Mouse (Mus musculus): ENCODE data around the gene Atf2. TPM values are rescaled to one million over a fixed set of nuclear protein-coding genes. Genes with fewer than 3 reads are reported as not detected.
A peak's percentile ranks its signal among the peaks of the same experiment; 100 is the strongest.
"Not testable (repeated sequence)": the region's sequence is repeated elsewhere in the genome, so short reads cannot be mapped to it uniquely, and the experiment has no call there.

The Atf2 gene
- 100 to 1,000 TPM in 19 of 26 experiments, 10 to 100 TPM in 7; 87.7 to 153 (median 112) TPM for total RNA-seq (2018; cell fraction: chromatin; rRNA removed)
- total RNA-seq (2018; cell fraction: cytosol; rRNA removed) = 10 to 100 TPM; 33.1 to 50.4 (median 37.3) TPM
- 100 to 1,000 TPM in 5 of 26 experiments, 10 to 100 TPM in 21; 51.9 to 144 (median 79.7) TPM for total RNA-seq (2018; cell fraction: nucleus; rRNA removed)
- 17.7 to 30.7 TPM (median 22.7 TPM) in 3 replicates for polyA plus RNA-seq (2018)

DNA sequence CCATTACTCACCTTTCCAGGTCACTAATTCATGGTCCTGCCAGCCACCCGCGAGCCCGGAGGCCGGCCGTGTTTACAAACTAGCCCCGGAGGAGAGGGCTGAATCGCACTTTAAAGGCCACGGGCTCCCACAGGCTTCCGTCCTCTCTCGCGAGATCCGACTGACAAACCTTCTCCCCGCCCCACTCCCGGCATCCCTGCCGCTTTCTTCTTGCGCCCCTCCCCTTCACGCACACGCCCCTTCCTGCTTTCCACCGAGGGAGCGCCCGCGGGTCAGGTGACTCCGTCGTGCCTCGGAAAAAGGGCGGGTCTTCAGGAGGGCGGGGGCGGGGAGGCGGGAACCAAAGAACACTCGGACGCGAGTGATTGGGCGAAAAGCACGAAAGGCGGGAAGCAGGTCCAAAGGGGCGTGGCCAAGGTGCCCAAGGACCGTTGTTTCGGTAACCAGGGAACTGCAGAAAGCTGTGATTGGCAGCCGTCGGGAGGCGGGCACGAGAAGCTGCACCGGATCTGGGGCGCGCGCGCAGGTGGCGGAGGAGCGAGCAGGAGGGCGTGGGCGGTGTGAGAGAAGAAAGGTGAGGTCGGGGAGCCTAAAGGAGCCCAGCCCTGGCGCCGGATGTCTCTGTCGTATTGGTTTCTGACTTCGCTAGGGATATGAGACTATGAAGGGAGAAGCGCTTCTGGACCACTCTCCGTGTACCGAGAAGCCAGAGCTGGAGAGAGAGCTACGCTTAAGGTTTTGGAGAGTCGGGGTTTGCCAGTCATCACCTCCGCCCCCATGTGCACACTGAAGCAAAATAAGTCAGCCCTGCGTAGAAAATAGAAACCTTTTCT, at the start of gene Atf2:
Gene Atf2, minus strand, starts transcription at position 176 of the 833 bp plus-strand sequence.
- Histone ChIP-seq H3K79me2 (ENCODE audit: inconsistent target) (peaks cover 47% of the 10 kb centered on the region), H3K36me3 (ENCODE audit: inconsistent target) (no peaks in the 10 kb centered on the region), H3K4me3 (ENCODE audit: inconsistent target) (peak within 1 kb of the TSS; percentile 93), H3K27ac (peak within 1 kb of the TSS; percentile 85)
- WGBS (ENCODE audit: missing documents) = under 1% methylated on average over 63 of the region's 63 CpGs

DNA sequence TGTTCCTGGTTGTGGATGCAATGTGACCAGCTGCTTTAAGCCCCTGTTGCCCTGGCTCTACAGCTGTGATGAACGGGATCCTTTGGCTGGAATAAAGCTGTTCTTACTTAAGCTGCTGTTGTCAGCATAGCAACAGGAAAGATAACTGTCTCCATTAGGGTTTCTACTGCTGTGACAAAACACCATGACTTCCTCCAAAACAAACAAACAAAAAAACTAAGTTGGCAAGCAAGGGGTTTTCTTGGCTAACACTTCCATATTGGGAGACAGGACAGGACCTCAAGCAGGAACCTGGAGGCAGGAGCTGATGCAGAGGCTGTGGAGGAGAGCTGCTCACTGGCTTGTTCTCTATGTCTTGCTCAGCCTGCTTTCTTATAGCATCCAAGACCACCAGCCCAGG, 48.8 kb upstream of the Atf2 start:
- H3K36me3 ChIP-seq (ENCODE audit: inconsistent target) = no peaks in the 10 kb centered on the region
- no peaks in the 10 kb centered on the region for H3K79me2 ChIP-seq (ENCODE audit: inconsistent target)
- no peak overlapping the region for H3K27ac ChIP-seq
- no peak overlapping the region for H3K4me3 ChIP-seq (ENCODE audit: inconsistent target)
- 81% methylated on average over 1 of the region's 1 CpGs for WGBS (ENCODE audit: missing documents)

DNA sequence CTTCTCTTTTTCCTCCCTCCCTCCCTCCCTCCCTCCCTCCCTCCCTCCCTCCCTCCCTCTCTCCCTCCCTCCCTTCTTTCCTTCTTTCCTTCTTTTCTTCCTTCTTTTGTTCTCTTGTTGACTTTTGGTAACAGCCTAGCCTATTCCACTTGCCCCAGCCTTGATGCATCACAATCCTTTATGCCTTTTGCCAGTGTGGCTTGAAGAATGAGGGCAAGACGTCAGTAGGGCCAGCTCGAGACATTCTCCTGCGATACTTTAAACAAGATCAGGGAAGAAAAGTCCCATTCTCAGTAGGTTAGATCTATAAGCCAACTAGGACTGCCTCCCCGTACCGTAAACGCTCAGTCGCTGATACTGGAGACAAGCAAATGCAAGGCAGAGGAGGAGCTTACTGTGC, 48.0 kb upstream of the Atf2 start:
- Histone ChIP-seq H3K4me3 (ENCODE audit: inconsistent target) (no peak overlapping the region), H3K27ac (no peak overlapping the region), H3K79me2 (ENCODE audit: inconsistent target) (no peaks in the 10 kb centered on the region), H3K36me3 (ENCODE audit: inconsistent target) (no peaks in the 10 kb centered on the region)
- 93% methylated on average over 7 of the region's 7 CpGs for WGBS (ENCODE audit: missing documents)

DNA sequence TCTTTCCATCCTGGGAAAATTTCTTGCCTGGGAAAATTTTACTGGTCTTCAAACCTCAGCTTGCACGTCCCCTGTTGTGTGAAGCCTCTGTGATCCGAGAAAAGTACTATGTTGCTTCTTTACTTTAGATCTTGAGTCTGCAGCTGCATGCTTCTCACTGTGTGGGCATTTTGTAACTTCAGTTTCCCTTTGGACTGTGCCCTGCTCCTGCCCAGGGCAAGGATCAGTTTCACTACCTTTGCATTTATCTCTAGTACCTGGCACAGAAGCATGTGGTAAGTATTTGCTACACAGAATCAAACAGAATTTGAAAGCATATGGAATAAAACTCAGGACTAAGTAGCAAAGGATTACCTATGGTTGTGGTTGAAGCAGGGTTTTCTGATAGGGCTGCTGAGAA, 46.5 kb upstream of the Atf2 start:
- 94% methylated on average over 2 of the region's 2 CpGs for WGBS (ENCODE audit: missing documents)
- Histone ChIP-seq H3K36me3 (ENCODE audit: inconsistent target) (no peaks in the 10 kb centered on the region), H3K4me3 (ENCODE audit: inconsistent target) (no peak overlapping the region), H3K27ac (no peak overlapping the region), H3K79me2 (ENCODE audit: inconsistent target) (no peaks in the 10 kb centered on the region)

DNA sequence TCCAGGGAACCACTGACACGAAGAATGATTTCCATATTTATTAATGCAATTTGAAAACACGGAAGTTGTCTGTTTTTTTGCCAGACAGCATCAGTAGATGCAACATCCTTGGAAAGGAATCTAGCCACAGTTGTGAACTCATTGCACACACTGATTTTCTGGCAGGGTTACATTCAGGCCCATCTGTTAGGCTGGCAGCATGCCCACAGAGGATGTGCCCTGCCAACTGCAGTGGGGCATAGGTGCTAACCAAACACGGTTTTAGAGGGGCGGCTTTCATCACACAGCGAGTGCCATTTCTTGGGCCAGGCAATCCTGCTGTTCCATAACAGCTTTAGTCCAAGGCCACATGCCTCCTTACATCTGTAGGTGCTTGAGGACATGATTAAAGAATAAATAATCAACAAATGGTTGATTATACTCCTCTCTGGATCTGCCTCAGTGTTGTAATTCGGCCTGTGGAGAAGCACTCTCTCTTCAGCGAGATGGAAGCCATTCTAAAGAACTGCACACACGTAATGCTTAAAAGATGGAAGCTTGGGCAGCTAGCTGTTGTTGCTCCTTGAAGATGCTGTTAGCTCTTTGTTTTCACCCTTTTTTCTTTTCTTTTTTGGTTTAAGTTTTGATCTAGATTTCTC, 40.4 kb upstream of the Atf2 start:
- Histone ChIP-seq H3K27ac (no peak overlapping the region), H3K79me2 (ENCODE audit: inconsistent target) (no peaks in the 10 kb centered on the region), H3K4me3 (ENCODE audit: inconsistent target) (no peak overlapping the region), H3K36me3 (ENCODE audit: inconsistent target) (no peaks in the 10 kb centered on the region)
- 91% methylated on average over 8 of the region's 8 CpGs for WGBS (ENCODE audit: missing documents)

DNA sequence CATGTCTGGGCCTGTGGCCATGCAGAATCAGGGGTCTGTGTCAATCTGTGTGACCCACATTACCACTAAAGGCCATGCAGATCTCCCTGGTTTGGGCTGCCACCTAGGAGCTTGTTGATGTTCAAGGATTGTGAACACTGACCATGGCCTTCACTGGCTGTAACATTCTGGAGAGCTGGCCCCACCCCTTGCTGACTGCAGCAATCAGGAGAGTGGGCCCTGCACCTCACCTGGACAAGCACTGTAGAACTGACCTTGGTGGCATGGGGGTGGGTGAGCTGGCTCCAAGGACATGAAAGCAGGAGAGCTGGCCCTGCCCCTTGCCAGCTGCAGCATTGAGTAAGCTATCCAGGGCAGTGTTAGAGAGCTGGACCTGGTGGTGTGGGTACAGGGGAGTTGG, 35.3 kb upstream of the Atf2 start:
- no peak overlapping the region for H3K27ac ChIP-seq
- no peaks in the 10 kb centered on the region for H3K79me2 ChIP-seq (ENCODE audit: inconsistent target)
- no peak overlapping the region for H3K4me3 ChIP-seq (ENCODE audit: inconsistent target)
- H3K36me3 ChIP-seq (ENCODE audit: inconsistent target) = no peaks in the 10 kb centered on the region

DNA sequence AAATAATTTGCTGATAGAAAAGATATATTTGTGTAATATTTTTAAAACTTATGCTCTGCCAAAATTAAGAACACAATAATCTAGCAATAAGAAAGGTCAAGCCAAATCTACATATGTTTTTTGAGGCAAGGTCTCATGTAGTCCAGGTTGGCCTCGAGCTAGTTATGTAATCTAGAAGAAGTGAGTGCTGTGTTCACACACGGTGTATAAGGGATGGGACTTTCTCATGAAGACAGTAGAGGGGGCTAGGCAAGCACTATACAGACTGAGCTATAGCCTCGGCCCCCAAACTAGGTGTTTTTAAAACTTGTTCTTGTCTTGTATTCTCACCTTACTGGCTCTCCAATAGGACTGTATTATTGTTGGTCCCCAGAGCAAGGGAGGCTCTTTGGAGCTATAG, 33.1 kb upstream of the Atf2 start:
- Histone ChIP-seq H3K36me3 (ENCODE audit: inconsistent target) (no peaks in the 10 kb centered on the region), H3K27ac (no peak overlapping the region), H3K79me2 (ENCODE audit: inconsistent target) (no peaks in the 10 kb centered on the region), H3K4me3 (ENCODE audit: inconsistent target) (no peak overlapping the region)
- 46% methylated on average over 3 of the region's 3 CpGs for WGBS (ENCODE audit: missing documents)

DNA sequence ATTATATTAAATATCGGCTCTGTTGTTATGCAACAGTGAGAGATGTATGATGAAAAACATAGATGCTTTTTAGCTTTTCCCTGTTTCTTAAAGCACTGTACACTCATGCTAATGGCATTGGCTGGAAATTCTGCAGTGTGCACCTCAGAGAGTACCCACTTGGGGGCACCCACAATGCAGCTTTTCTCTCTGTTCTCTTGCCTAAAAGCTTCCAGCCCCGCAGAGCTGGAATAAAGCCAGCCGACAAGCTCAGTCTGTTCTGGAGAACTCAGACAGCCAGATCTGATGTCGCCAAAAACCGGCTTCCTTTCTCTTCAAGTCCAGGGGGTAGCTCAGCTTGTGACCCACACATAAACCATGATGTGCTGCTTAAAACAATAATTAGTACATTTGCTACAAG, 32.6 kb upstream of the Atf2 start:
- 20% methylated on average over 4 of the region's 5 CpGs for WGBS (ENCODE audit: missing documents)
- Histone ChIP-seq H3K36me3 (ENCODE audit: inconsistent target) (no peaks in the 10 kb centered on the region), H3K27ac (no peak overlapping the region)

DNA sequence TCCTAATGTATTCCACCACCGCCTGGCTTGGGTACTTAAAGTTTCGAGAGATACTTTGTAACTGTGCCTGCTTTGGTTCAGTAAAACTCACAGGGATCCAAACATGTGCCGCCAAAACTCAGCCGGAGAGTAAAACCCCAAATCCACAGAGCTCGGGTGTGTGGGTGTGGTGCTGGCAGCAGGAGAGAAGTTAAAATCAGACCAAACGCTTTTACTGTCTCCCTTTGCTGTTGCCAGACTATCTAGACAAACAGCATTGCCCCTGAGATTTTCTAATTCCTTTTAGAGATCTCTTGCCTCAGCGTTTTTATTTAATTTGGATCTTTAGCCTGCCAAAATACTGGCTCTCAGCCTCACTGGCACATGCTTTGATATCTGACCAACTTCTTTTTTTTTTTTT, 27.2 kb upstream of the Atf2 start:
- no peak overlapping the region for H3K4me3 ChIP-seq (ENCODE audit: inconsistent target)
- no peaks in the 10 kb centered on the region for H3K36me3 ChIP-seq (ENCODE audit: inconsistent target)
- 82% methylated on average over 7 of the region's 7 CpGs for WGBS (ENCODE audit: missing documents)

More for the DNA sequence above, 32.6 kb upstream of the Atf2 start:
- H3K79me2 ChIP-seq (ENCODE audit: inconsistent target) = no peaks in the 10 kb centered on the region
- H3K4me3 ChIP-seq (ENCODE audit: inconsistent target) = no peak overlapping the region

DNA sequence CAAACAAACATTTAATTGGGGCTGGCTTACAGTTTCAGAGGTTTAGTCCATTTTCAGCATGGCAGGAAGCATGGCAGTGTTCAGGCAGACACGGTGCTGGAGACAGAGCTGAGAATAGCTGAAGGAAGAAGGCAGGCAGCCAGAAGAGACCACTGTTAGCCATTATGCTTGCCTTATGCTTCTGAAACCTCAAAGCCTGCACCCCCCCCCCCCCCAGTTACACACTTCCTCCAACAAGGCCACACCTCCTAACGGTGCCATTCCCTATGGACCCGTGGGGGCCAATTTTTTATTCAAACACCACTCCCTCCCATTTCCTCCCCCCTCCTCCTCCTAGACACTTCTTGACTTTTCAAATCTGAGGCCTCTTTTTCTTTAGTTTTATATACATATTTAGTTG, 19.8 kb upstream of the Atf2 start:
- 3% methylated on average over 2 of the region's 3 CpGs for WGBS (ENCODE audit: missing documents)
- H3K4me3 ChIP-seq (ENCODE audit: inconsistent target) = peak overlapping the region; percentile 51; the same call in 1 of the 2 replicates
- peaks cover 21% of the 10 kb centered on the region for H3K36me3 ChIP-seq (ENCODE audit: inconsistent target)
- no peak overlapping the region for H3K27ac ChIP-seq
- peaks cover 20% of the 10 kb centered on the region for H3K79me2 ChIP-seq (ENCODE audit: inconsistent target)

More for the DNA sequence above, 27.2 kb upstream of the Atf2 start:
- Histone ChIP-seq H3K79me2 (ENCODE audit: inconsistent target) (no peaks in the 10 kb centered on the region), H3K27ac (no peak overlapping the region)

DNA sequence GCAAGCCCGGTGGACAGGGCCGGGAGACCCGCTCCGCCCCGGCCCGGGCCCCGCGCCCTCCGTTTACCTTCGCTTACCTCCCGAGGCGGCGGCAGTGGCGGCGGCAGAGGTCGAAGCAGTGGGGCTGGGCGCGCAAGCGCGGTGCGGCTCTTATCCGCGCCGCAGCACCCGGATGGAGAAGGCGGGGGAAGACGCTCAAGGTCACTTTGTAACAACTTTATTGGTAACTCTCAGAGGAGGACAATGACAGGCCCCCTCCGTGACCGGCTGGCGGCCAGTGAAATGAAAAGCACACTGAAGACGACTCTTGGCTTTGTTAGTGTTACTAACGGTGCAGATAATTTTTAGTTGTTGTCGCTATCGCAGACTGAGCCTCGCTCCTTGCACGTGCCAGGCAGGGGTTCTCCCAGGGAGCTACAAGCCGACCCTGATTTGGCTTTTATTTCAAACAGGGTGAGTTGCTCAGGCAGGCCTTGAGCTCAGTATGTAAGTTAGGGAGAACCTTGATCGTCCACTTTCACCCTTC, 18.8 kb upstream of the Atf2 start, which contains the start of gene Atp5g3:
Gene Atp5g3, minus strand, starts transcription at position 152 of the 526 bp plus-strand sequence.
- Histone ChIP-seq H3K27ac (peak within 1 kb of the TSS; percentile 65), H3K4me3 (ENCODE audit: inconsistent target) (peak within 1 kb of the TSS; percentile 54), H3K36me3 (ENCODE audit: inconsistent target) (peaks cover 27% of the 10 kb centered on the region), H3K79me2 (ENCODE audit: inconsistent target) (peaks cover 20% of the 10 kb centered on the region)
- WGBS (ENCODE audit: missing documents) = under 1% methylated on average over 38 of the region's 38 CpGs

DNA sequence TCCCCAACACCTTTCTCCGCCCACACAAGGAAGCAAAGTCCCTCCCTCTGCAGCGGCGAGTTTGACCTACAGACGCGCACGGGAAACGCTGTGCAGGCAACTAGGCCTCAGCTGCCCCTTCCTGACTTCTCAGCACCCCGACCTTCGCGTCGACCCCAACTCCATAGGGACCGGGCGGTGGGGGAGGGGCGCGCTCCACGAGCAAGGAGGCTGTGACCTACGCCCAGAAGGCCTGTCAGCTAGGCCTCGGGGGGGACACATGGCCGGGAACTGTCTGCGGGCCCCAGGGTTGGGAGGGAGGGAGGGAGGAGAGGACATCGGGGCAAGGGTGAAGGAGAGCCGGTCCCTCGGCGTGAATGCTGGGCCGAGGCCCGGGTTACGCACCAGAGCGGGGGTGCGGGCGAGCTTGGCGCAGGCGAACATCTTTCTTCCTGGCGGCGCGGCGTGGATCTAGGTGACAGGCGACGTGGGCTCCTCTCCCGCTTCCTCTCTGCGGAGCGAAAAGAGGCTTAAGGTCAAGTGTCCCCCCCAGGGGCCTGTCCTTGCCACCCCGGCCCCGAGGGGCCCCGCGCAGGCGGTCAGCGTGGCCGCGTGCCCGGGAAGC, 18.2 kb upstream of the Atf2 start:
- peak overlapping the region; percentile 39 for H3K27ac ChIP-seq
- H3K79me2 ChIP-seq (ENCODE audit: inconsistent target) = peaks cover 20% of the 10 kb centered on the region
- 2% methylated on average over 42 of the region's 50 CpGs for WGBS (ENCODE audit: missing documents)
- peaks cover 29% of the 10 kb centered on the region for H3K36me3 ChIP-seq (ENCODE audit: inconsistent target)
- H3K4me3 ChIP-seq (ENCODE audit: inconsistent target) = peak overlapping the region; percentile 54

DNA sequence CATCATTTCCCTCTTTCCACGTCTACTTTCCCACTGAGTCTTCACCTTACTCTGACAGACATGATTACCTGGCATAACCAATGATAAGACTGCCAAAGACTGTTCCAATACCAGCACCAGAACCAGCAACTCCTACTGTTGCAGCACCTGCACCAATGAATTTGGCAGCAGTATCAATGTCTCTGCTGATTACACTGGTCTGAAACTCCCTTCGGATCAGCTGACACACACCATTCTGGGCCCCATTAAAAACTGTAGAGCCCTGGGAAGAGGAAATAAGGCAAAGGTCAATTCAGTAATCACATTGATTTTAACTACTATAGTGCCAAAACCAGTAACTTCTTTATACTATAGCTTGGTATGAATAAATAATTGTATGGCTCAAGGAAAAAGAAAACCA, 16.7 kb upstream of the Atf2 start:
- no peak overlapping the region for H3K4me3 ChIP-seq (ENCODE audit: inconsistent target)
- H3K79me2 ChIP-seq (ENCODE audit: inconsistent target) = peaks cover 20% of the 10 kb centered on the region
- 90% methylated on average over 2 of the region's 2 CpGs for WGBS (ENCODE audit: missing documents)
- H3K36me3 ChIP-seq (ENCODE audit: inconsistent target) = peaks cover 34% of the 10 kb centered on the region
- H3K27ac ChIP-seq = no peak overlapping the region

DNA sequence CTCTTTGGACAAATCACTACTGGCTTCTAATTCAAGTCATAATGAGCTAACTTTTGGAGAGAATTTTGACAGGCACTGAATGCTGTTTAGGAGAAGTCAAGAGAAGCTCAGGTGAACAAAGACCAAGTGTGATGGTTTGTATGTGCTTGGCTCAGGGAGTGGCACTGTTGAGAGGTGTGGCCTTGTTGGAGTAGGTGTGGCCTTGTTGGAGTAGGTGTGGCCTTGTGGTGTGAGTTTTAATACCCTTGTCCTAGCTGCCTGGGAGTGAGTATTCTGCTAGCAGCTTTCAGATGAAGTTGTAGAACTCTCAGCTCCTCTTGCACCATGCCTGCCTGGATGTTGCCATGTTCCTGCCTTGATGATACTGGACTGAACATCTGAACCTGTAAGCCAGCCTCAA, 12.2 kb upstream of the Atf2 start:
- peaks cover 34% of the 10 kb centered on the region for H3K36me3 ChIP-seq (ENCODE audit: inconsistent target)
- not testable (repeated sequence) for H3K4me3 ChIP-seq (ENCODE audit: inconsistent target); H3K79me2 ChIP-seq (ENCODE audit: inconsistent target); H3K27ac ChIP-seq

Data from macrophage (primary cell).